Mouse (Mus musculus) stomach, postnatal 0 days (tissue): ENCODE data around the gene Pimreg. TPM values are rescaled to one million over a fixed set of nuclear protein-coding genes. Genes with fewer than 3 reads are reported as not detected.

Experiments
- ATAC-seq: fragments of 200-750 bp; cut with Nextera tagmentation; 2 replicates; pipeline ENCODE4 v1.8.0; 2017; ENCODE audit not compliant: low FRiP score, low TSS enrichment
- DNase-seq: peaks from one replicate; pipeline ENCODE4 v3.0.0-alpha.2; 2016; ENCODE audit warnings: low spot score
- H3K27ac ChIP-seq: fragments of 300-500 bp; sonication (generic); replicated peaks from 2 replicates; pipeline ENCODE4 v1.5.1; 2014; ENCODE audit warnings: mild to moderate bottlenecking, control low read depth
- H3K27me3 ChIP-seq: fragments of 300-500 bp; sonication (generic); 2 replicates; pipeline ENCODE4 v1.6.1; 2014; ENCODE audit warnings: low read length; ENCODE audit not compliant: control insufficient read depth, insufficient read depth
- H3K36me3 ChIP-seq: fragments of 300-500 bp; sonication (generic); 2 replicates; pipeline ENCODE4 v1.6.1; 2014; ENCODE audit warnings: low read length, mixed read lengths; ENCODE audit not compliant: control insufficient read depth, insufficient read depth
- H3K4me1 ChIP-seq: fragments of 300-500 bp; sonication (generic); replicated peaks from 2 replicates; pipeline ENCODE4 v1.6.1; 2014; ENCODE audit warnings: antibody characterized with exemption; ENCODE audit not compliant: control insufficient read depth, insufficient read depth
- H3K4me2 ChIP-seq: fragments of 300-500 bp; sonication (generic); replicated peaks from 2 replicates; pipeline ENCODE4 v1.6.1; 2014; ENCODE audit warnings: low read depth, mild to moderate bottlenecking, control low read depth, moderate library complexity
- H3K4me3 ChIP-seq: fragments of 300-500 bp; sonication (generic); 2 replicates; pipeline ENCODE4 v1.5.1; 2014; ENCODE audit warnings: low read depth, low read length, control low read depth
- H3K9ac ChIP-seq: fragments of 300-500 bp; sonication (generic); 2 replicates; pipeline ENCODE4 v1.6.1; 2014; ENCODE audit warnings: mild to moderate bottlenecking, low read length, control low read depth, mixed read lengths
- H3K9me3 ChIP-seq: fragments of 300-500 bp; sonication (generic); 2 replicates; pipeline ENCODE4 v1.6.1; 2016; ENCODE audit warnings: low read length; ENCODE audit not compliant: control insufficient read depth
- CTCF ChIP-seq: IDR thresholded peaks from 2 replicates; pipeline ENCODE4 v1.5.1; 2016; ENCODE audit warnings: antibody characterized with exemption, low read depth, mild to moderate bottlenecking, moderate library complexity
- EP300 ChIP-seq: optimal IDR thresholded peaks from 2 replicates; pipeline ENCODE3; 2016; ENCODE audit warnings: antibody characterized with exemption
- WGBS: fragments of 180-500 bp; shearing (Covaris S2); extraction: QIAGEN DNeasy Blood & Tissue Kit; methylation state at CpG from one replicate; pipeline ENCODE4 v1.1.7; 2014; 5-methylcytosine and 5-hydroxymethylcytosine counted together
- polyA plus RNA-seq: library from polyadenylated mRNA; unstranded; fragments of >200 nt; fragmentation: Nextera tagmentation; extraction: Ambion mirVana; gene quantifications from 2 replicates; pipeline ENCODE4 v1.2.1, GENCODE M21; 2015

Gene Pimreg
- polyA plus RNA-seq, 1 experiment from 2014 or later = 22.2 TPM

- Histone ChIP-seq H3K36me3 (no peaks in the 10 kb centered on the region), H3K9ac (no peak overlapping the region), H3K4me3 (no peak overlapping the region), H3K9me3 (no peaks in the 10 kb centered on the region), H3K27ac (no peak overlapping the region), H3K27me3 (no peaks in the 10 kb centered on the region), H3K4me1 (no peaks in the 10 kb centered on the region), H3K4me2 (no peak overlapping the region)
- WGBS = 78% methylated on average over 4 of the region's 4 CpGs
- TF ChIP-seq CTCF = no peak
- no peak for TF ChIP-seq EP300
- no peak for ATAC-seq
- no peak for DNase-seq
These were observed 40.8 kb downstream of the Pimreg start for GRCm38 (mm10) chr11:72082601-72083000.

DNA sequence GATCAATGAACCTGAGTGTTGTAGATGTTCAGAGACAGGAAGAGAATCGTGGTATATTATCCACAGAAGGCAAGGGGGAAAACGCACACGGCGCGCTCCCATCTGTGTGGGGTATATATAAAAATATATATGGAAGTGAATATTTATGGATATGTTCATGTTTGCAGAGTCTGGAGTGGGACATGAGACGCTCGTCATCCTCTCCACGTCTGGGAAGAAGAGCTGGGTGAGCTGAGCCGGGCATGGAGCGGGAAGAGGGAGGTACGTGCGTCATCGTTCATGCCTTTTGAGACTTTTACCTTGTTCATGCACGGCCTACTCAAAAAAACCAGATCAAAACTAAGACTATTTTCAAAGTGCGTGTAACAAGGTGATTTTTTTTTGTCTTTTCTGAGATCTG is 42.5 kb downstream of the Pimreg start:
- no peak overlapping the region for H3K4me3 ChIP-seq
- H3K27ac ChIP-seq = no peak overlapping the region
- 95% methylated on average over 15 of the region's 15 CpGs for WGBS
- no peak overlapping the region for H3K9ac ChIP-seq
- no peaks in the 10 kb centered on the region for H3K9me3 ChIP-seq
- ATAC-seq = no peak
- H3K4me2 ChIP-seq = no peak overlapping the region
- no peak for TF ChIP-seq CTCF
- no peak for TF ChIP-seq EP300
- no peaks in the 10 kb centered on the region for H3K27me3 ChIP-seq
- no peaks in the 10 kb centered on the region for H3K36me3 ChIP-seq
- H3K4me1 ChIP-seq = no peaks in the 10 kb centered on the region
- no peak for DNase-seq

- DNase-seq = no peak
- no peak overlapping the region for H3K27ac ChIP-seq
- H3K27me3 ChIP-seq = no peaks in the 10 kb centered on the region
- ATAC-seq = no peak
- no peaks in the 10 kb centered on the region for H3K4me1 ChIP-seq
- no peak overlapping the region for H3K4me3 ChIP-seq
- H3K9ac ChIP-seq = no peak overlapping the region
- TF ChIP-seq EP300 (no peak), CTCF (no peak)
- 47% methylated on average over 11 of the region's 11 CpGs for WGBS
- no peaks in the 10 kb centered on the region for H3K9me3 ChIP-seq
- no peaks in the 10 kb centered on the region for H3K36me3 ChIP-seq
- no peak overlapping the region for H3K4me2 ChIP-seq
These were observed 44.6 kb downstream of the Pimreg start for GRCm38 (mm10) chr11:72086251-72087046.

- ATAC-seq = no peak
- no peaks in the 10 kb centered on the region for H3K27me3 ChIP-seq
These were observed 50.6 kb downstream of the Pimreg start for GRCm38 (mm10) chr11:72092390-72092789.

GRCm38 (mm10) chr11:72094442-72094841 is 52.6 kb downstream of the Pimreg start:
- no peak for TF ChIP-seq CTCF
- no peak for TF ChIP-seq EP300
- H3K27me3 ChIP-seq = no peaks in the 10 kb centered on the region
- no peak overlapping the region for H3K4me3 ChIP-seq
- WGBS = 73% methylated on average over 7 of the region's 7 CpGs
- no peaks in the 10 kb centered on the region for H3K9me3 ChIP-seq
- no peak for DNase-seq
- H3K9ac ChIP-seq = no peak overlapping the region
- H3K4me2 ChIP-seq = no peak overlapping the region
- no peaks in the 10 kb centered on the region for H3K36me3 ChIP-seq
- no peak for ATAC-seq
- no peaks in the 10 kb centered on the region for H3K4me1 ChIP-seq
- H3K27ac ChIP-seq = no peak overlapping the region

More at GRCm38 (mm10) chr11:72092390-72092789, 50.6 kb downstream of the Pimreg start:
- no peaks in the 10 kb centered on the region for H3K4me1 ChIP-seq
- no peak for DNase-seq
- H3K27ac ChIP-seq = no peak overlapping the region
- TF ChIP-seq CTCF = no peak
- TF ChIP-seq EP300 = no peak
- H3K36me3 ChIP-seq = no peaks in the 10 kb centered on the region
- H3K9me3 ChIP-seq = no peaks in the 10 kb centered on the region
- no peak overlapping the region for H3K4me3 ChIP-seq
- no peak overlapping the region for H3K4me2 ChIP-seq
- no peak overlapping the region for H3K9ac ChIP-seq
- WGBS = 62% methylated on average over 8 of the region's 8 CpGs

- no peak for ATAC-seq
- Histone ChIP-seq H3K4me3 (no peak overlapping the region), H3K9me3 (no peaks in the 10 kb centered on the region), H3K4me1 (no peaks in the 10 kb centered on the region), H3K27me3 (no peaks in the 10 kb centered on the region), H3K27ac (no peak overlapping the region), H3K9ac (no peak overlapping the region), H3K4me2 (no peak overlapping the region), H3K36me3 (no peaks in the 10 kb centered on the region)
- no peak for DNase-seq
- WGBS = 71% methylated on average over 3 of the region's 3 CpGs
- TF ChIP-seq EP300 (no peak), CTCF (no peak)
These were observed 54.2 kb downstream of the Pimreg start for GRCm38 (mm10) chr11:72095994-72096393.

Other genes with a start within 250 kb of the Pimreg start
- gene Aipl1, start 4.5 kb upstream of the Pimreg start, polyA plus RNA-seq = 0.16 and 0.27 TPM in 2 replicates
- 1.2 and 1.3 TPM in 2 replicates for gene Pitpnm3, start 93.7 kb downstream of the Pimreg start, polyA plus RNA-seq
- gene Gm43951, start 164.8 kb downstream of the Pimreg start, polyA plus RNA-seq = 0.06 and 0.10 TPM in 2 replicates
- gene 4933427D14Rik, start 165.4 kb downstream of the Pimreg start, polyA plus RNA-seq = 4.8 and 7.2 TPM in 2 replicates
- 271 TPM in 2 replicates for gene Txndc17, start 165.5 kb downstream of the Pimreg start, polyA plus RNA-seq
- gene Med31, start 173.6 kb downstream of the Pimreg start, polyA plus RNA-seq = 25.8 and 28.1 TPM in 2 replicates
- gene Slc13a5, start 225.2 kb downstream of the Pimreg start, polyA plus RNA-seq = 0.06 and 0.12 TPM in 2 replicates